Mouse (Mus musculus) E14TG2a.4 (cell line): Measurements from ENCODE around the gene Prtg.

Source experiments
- CTCF ChIP-seq: conservative IDR thresholded peaks from 2 replicates; pipeline ENCODE4 v1.5.1; 2014; ENCODE audit warnings: low read length
- NANOG ChIP-seq: IDR thresholded peaks from 2 replicates; pipeline ENCODE4 v1.6.1; 2014; ENCODE audit warnings: borderline replicate concordance, low read length, mixed read lengths

DNA sequence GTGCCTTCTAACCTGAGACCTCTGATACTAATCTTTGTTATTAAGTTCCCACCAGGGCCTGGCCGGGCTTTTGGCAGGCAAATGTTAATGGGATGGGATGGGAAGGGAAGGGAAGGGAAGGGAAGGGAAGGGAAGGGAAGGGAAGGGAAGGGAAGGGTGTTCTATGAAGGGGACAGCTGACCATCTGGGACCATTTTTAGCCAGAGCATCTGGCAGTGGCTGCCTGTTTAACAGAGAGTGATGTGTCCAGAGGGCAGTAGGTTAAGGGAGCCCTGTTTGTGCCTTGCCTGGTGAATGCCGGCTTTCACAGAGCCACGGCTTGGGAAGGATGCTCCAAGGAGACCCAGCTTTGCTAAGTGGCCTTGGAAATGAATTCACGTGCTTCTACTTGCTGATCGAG is 57.1 kb downstream of the Prtg start:
- no peak for TF ChIP-seq CTCF
- no peak for TF ChIP-seq NANOG
